Mouse (Mus musculus): ENCODE data around the gene Abcb1a.

DNA sequence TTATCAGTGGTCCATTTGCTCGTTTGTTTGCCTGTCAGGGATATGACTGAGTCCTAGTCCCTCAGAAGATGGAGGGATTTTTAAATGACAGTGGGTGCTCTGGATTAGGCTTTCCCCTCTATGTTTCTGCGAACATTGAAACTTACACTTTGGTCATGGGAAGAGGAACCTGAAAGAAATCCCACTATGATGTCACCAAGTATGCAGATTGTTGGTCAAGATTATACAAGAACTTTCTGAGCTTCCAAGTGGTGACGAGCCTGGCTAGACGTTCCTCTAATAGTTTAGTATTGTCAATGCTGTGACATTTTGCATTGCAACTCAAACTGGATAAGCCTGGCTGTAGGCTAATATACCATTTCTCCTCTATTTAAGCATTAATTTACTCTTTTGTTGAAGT, 76.5 kb downstream of the Abcb1a start:
- TF ChIP-seq ZC3H11A (IDR thresholded peaks at IDR 0.05; ENCODE audit: borderline replicate concordance, low read depth, low read length) (no peak), MAFK (IDR thresholded peaks at IDR 0.05; ENCODE audit: insufficient read depth, low read depth, low read length) (no peak), HCFC1 (IDR thresholded peaks at IDR 0.05; ENCODE audit: borderline replicate concordance, insufficient read depth, low read length) (no peak), ZNF384 (IDR thresholded peaks at IDR 0.05; ENCODE audit: low read depth, low read length) (no peak)

All from ES-E14 (cell line).